Mouse (Mus musculus): ENCODE data around the gene Phf21a. TPM values are rescaled to one million over a fixed set of nuclear protein-coding genes. Genes with fewer than 3 reads are reported as not detected.
"Not testable (repeated sequence)": the region's sequence is repeated elsewhere in the genome, so short reads cannot be mapped to it uniquely, and the experiment has no call there.

Phf21a gene
- polyA plus RNA-seq, 1 experiment: 104 TPM

GRCm38 (mm10) chr2:92141073-92141472 is 48.2 kb downstream of the Phf21a start:
- peak; percentile 40 for DNase-seq (ENCODE audit: low read depth)
- TF ChIP-seq POLR2A (IDR thresholded peaks at IDR 0.05; ENCODE audit: borderline replicate concordance, extremely low read depth, insufficient read depth, insufficient read length, poor library complexity, severe bottlenecking) (no peak), CTCF (IDR thresholded peaks at IDR 0.05; ENCODE audit: borderline replicate concordance, extremely low read depth, insufficient read depth, insufficient read length) (no peak)

DNA sequence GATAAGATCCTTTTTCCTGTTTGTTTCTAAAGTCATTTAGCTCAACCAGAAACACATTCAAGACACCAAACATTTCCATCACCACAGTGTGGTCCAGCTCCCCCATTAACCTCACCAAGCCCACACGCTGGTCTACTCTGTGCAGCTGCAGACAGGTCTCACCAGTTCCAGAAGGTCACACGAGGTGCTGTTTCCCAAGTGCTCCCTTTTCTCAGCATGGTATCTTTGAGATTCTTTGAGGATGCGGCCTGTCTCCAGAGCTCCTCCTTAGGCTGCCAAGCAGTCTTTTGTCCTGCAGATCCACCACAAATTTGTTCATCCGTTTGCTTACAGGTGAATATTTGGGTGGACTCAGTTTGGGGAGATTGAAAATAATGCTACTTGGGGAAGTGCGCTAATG is 51.0 kb downstream of the Phf21a start:
- DNase-seq (ENCODE audit: low read depth): no peak
- TF ChIP-seq POLR2A (IDR thresholded peaks at IDR 0.05; ENCODE audit: borderline replicate concordance, extremely low read depth, insufficient read depth, insufficient read length, poor library complexity, severe bottlenecking) (no peak), CTCF (IDR thresholded peaks at IDR 0.05; ENCODE audit: borderline replicate concordance, extremely low read depth, insufficient read depth, insufficient read length) (no peak)

DNA sequence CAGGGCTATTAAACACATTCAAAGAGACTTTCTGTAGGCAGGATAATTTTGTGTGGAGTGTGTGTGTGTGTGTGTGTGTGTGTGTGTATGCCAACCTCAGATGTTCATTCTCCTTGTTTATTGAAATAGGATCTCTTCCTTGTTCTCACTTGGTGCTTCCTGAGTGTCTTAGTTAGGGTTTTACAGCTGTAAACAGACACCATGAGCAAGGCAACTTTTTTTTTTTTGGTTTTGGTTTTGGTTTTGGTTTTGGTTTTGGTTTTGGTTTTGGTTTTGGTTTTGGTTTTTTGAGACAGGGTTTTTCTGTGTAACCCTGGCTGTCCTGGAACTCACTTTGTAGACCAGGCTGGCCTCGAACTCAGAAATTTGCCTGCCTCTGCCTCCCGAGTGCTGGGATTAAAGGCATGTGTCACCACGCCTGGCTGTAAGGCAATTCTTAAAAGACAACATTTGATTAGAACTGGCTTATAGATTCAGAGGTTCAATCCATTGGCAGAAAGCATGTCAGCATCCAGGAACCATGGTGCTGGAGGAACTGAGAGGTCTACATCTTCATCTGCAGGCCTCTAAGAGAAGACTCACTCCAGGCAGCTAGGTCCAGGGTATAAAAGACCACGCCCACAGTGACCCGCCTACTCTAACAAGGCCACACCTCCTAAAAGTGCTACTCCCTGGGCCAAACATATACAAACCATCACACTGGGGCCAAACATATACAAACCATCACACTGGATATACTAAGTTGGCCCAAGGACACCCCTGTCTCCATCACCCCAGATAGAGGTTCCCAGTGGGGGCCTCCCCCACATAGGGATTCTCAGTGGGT is 55.2 kb downstream of the Phf21a start:
- not testable (repeated sequence) for DNase-seq (ENCODE audit: low read depth)

- no peak for DNase-seq (ENCODE audit: low read depth)
Measured at GRCm38 (mm10) chr2:92164291-92164690, 71.4 kb downstream of the Phf21a start.

DNA sequence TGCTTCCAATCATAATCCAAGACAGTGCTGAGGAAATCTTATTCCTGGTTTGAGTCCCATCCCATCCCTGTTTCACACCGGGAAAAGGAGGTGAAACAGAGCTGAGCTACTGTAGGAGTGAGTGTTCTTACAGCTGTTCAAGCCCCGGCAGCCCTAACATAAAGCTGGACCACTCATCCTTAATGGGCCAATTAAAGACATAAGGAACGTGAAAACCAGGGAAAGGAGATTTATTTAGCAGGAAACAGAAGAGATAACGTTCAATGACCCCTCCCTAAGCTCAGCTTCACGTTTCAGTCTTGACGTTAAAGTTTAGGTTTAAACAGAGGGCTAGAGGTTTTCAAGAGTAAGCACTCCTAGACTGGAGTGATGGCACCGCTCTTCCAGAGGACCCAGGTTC is 74.0 kb downstream of the Phf21a start:
- TF ChIP-seq POLR2A (IDR thresholded peaks at IDR 0.05; ENCODE audit: borderline replicate concordance, extremely low read depth, insufficient read depth, insufficient read length, poor library complexity, severe bottlenecking) (no peak), CTCF (IDR thresholded peaks at IDR 0.05; ENCODE audit: borderline replicate concordance, extremely low read depth, insufficient read depth, insufficient read length) (no peak)
- no peak for DNase-seq (ENCODE audit: low read depth)

More at GRCm38 (mm10) chr2:92164291-92164690, 71.4 kb downstream of the Phf21a start:
- TF ChIP-seq POLR2A (IDR thresholded peaks at IDR 0.05; ENCODE audit: borderline replicate concordance, extremely low read depth, insufficient read depth, insufficient read length, poor library complexity, severe bottlenecking): no peak
- no peak for TF ChIP-seq CTCF (IDR thresholded peaks at IDR 0.05; ENCODE audit: borderline replicate concordance, extremely low read depth, insufficient read depth, insufficient read length)

- TF ChIP-seq POLR2A (IDR thresholded peaks at IDR 0.05; ENCODE audit: borderline replicate concordance, extremely low read depth, insufficient read depth, insufficient read length, poor library complexity, severe bottlenecking) (no peak), CTCF (IDR thresholded peaks at IDR 0.05; ENCODE audit: borderline replicate concordance, extremely low read depth, insufficient read depth, insufficient read length) (no peak)
Measured at GRCm38 (mm10) chr2:92171046-92171643, 78.2 kb downstream of the Phf21a start.

GRCm38 (mm10) chr2:92172300-92172699 is 79.4 kb downstream of the Phf21a start:
- DNase-seq (ENCODE audit: low read depth): no peak
- TF ChIP-seq POLR2A (IDR thresholded peaks at IDR 0.05; ENCODE audit: borderline replicate concordance, extremely low read depth, insufficient read depth, insufficient read length, poor library complexity, severe bottlenecking) (no peak), CTCF (IDR thresholded peaks at IDR 0.05; ENCODE audit: borderline replicate concordance, extremely low read depth, insufficient read depth, insufficient read length) (no peak)

More at GRCm38 (mm10) chr2:92171046-92171643, 78.2 kb downstream of the Phf21a start:
- DNase-seq (ENCODE audit: low read depth): no peak

DNA sequence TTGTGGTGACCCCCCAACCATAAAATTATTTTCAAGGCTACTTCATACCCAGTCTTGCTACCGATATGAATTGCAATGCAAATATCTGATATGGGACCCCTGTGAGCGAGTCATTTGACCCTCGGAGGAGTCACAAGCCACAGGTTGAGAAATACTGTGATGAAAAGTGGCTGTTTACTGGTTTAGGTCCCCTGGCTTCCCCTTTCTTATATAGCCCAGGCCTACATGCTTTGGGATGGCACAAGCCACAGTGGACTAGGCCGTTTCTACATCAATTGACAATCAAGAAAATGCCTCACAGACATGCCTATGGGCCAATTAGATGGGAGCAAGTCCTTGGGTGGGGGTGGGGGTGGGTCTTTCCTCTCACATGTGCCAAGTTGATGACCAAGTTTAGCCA is 80.3 kb downstream of the Phf21a start:
- no peak for TF ChIP-seq CTCF (IDR thresholded peaks at IDR 0.05; ENCODE audit: borderline replicate concordance, extremely low read depth, insufficient read depth, insufficient read length)
- TF ChIP-seq POLR2A (IDR thresholded peaks at IDR 0.05; ENCODE audit: borderline replicate concordance, extremely low read depth, insufficient read depth, insufficient read length, poor library complexity, severe bottlenecking): no peak

GRCm38 (mm10) chr2:92174265-92174664 is 81.3 kb downstream of the Phf21a start:
- TF ChIP-seq POLR2A (IDR thresholded peaks at IDR 0.05; ENCODE audit: borderline replicate concordance, extremely low read depth, insufficient read depth, insufficient read length, poor library complexity, severe bottlenecking) (no peak), CTCF (IDR thresholded peaks at IDR 0.05; ENCODE audit: borderline replicate concordance, extremely low read depth, insufficient read depth, insufficient read length) (no peak)
- DNase-seq (ENCODE audit: low read depth): no peak

More for the DNA sequence above, 80.3 kb downstream of the Phf21a start:
- no peak for DNase-seq (ENCODE audit: low read depth)

- no peak for DNase-seq (ENCODE audit: low read depth)
- no peak for TF ChIP-seq POLR2A (IDR thresholded peaks at IDR 0.05; ENCODE audit: borderline replicate concordance, extremely low read depth, insufficient read depth, insufficient read length, poor library complexity, severe bottlenecking)
- TF ChIP-seq CTCF (IDR thresholded peaks at IDR 0.05; ENCODE audit: borderline replicate concordance, extremely low read depth, insufficient read depth, insufficient read length): no peak
Measured at GRCm38 (mm10) chr2:92175002-92175401, 82.1 kb downstream of the Phf21a start.

DNA sequence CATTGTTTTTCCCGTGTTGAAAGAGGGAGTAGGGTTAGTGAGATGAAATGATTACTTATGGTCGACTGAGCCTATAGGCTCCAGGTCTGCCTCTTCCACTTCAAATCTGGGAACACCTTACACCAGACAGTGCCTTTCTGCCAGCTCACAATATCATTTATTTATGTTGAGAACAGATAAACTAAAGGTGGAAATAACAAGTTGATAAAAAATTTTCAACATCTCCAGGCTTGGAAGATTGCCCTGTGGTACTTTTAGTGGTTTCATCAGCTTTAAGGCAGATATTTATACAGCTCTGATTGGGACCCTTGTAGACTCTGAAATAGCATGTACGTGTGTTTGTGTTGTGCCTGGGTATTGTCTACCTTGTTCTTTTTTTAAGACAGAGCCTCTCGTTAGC is 83.4 kb downstream of the Phf21a start:
- TF ChIP-seq CTCF (IDR thresholded peaks at IDR 0.05; ENCODE audit: borderline replicate concordance, extremely low read depth, insufficient read depth, insufficient read length) (no peak), POLR2A (IDR thresholded peaks at IDR 0.05; ENCODE audit: borderline replicate concordance, extremely low read depth, insufficient read depth, insufficient read length, poor library complexity, severe bottlenecking) (no peak)
- DNase-seq (ENCODE audit: low read depth): no peak
